Mouse (Mus musculus) lung, embryonic 14.5 days (tissue): ENCODE measurements around the gene Ccnd3. TPM values are rescaled to one million over a fixed set of nuclear protein-coding genes. Genes with fewer than 3 reads are reported as not detected.
A peak's percentile ranks its signal among the peaks of the same experiment; 100 is the strongest.
"Not testable (repeated sequence)": the region's sequence is repeated elsewhere in the genome, so short reads cannot be mapped to it uniquely, and the experiment has no call there.

Experiments
- ATAC-seq: fragments of 200-750 bp; cut with Nextera tagmentation; 2 replicates; pipeline ENCODE4 v1.8.0; 2017; ENCODE audit warnings: mild to moderate bottlenecking, moderate TSS enrichment, moderate library complexity; ENCODE audit not compliant: insufficient read depth
- DNase-seq: peaks from one replicate; pipeline ENCODE4 v3.0.0-alpha.2; 2015
- H3K27ac ChIP-seq: fragments of 300-500 bp; sonication (generic); 2 replicates; pipeline ENCODE4 v1.5.1; 2014; ENCODE audit warnings: low read depth, mild to moderate bottlenecking, moderate library complexity
- H3K27me3 ChIP-seq: fragments of 300-500 bp; sonication (generic); 2 replicates; pipeline ENCODE4 v1.6.1; 2014; ENCODE audit warnings: low read length, control low read depth; ENCODE audit not compliant: insufficient read depth
- H3K36me3 ChIP-seq: fragments of 300-500 bp; sonication (generic); 2 replicates; pipeline ENCODE4 v1.6.1; 2014; ENCODE audit warnings: control low read depth; ENCODE audit not compliant: insufficient read depth
- H3K4me1 ChIP-seq: fragments of 300-500 bp; sonication (generic); 2 replicates; pipeline ENCODE4 v1.6.1; 2014; ENCODE audit warnings: antibody characterized with exemption, control low read depth; ENCODE audit not compliant: insufficient read depth
- H3K4me2 ChIP-seq: fragments of 300-500 bp; sonication (generic); 2 replicates; pipeline ENCODE4 v1.6.1; 2014; ENCODE audit warnings: mild to moderate bottlenecking
- H3K4me3 ChIP-seq: fragments of 300-500 bp; sonication (generic); 2 replicates; pipeline ENCODE4 v1.5.1; 2014; ENCODE audit warnings: low read depth, low read length
- H3K9ac ChIP-seq: fragments of 300-500 bp; sonication (generic); 2 replicates; pipeline ENCODE4 v1.6.1; 2014
- H3K9me3 ChIP-seq: fragments of 300-500 bp; sonication (generic); 2 replicates; pipeline ENCODE4 v1.6.1; 2016; ENCODE audit warnings: low read depth, low read length, control low read depth
- CTCF ChIP-seq: IDR thresholded peaks from 2 replicates; pipeline ENCODE4 v1.5.1; 2016; ENCODE audit warnings: antibody characterized with exemption, low read depth
- WGBS: fragments of 180-500 bp; shearing (Covaris S2); extraction: QIAGEN DNeasy Blood & Tissue Kit; methylation state at CpG from one replicate; pipeline ENCODE4 v1.1.7; 2014; 5-methylcytosine and 5-hydroxymethylcytosine counted together
- polyA plus RNA-seq: library from polyadenylated mRNA; unstranded; fragments of >200 nt; fragmentation: Nextera tagmentation; extraction: Ambion mirVana; gene quantifications from 2 replicates; pipeline ENCODE4 v1.2.1, GENCODE M21; 2014

Gene Ccnd3
- polyA plus RNA-seq, 1 experiment from 2014 or later, result 308 TPM

DNA sequence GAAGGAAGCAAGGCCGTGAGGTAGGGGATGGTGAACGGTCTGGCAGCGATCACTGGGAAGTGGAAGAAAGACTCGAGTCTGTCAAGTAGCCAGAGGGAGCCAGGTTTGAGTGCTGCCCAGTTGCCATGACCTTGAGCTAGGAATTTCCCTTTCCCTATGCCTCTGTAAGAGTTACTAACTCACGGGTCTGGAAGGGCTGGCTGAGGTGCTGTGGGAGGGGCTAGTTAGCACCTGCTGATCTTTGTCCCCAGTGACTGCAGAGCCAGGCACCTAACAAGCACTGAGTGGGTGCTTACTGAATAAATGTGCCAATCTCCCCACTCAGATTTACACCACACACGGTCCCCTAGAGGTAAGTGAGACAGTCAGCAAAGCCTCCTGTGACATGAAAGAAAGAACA lies 11.2 kb upstream of the Ccnd3 start:
- Histone ChIP-seq H3K4me3 (no peak overlapping the region), H3K36me3 (peaks cover 91% of the 10 kb centered on the region), H3K27ac (no peak overlapping the region), H3K27me3 (no peaks in the 10 kb centered on the region), H3K9ac (no peak overlapping the region), H3K4me2 (no peak overlapping the region), H3K9me3 (no peaks in the 10 kb centered on the region), H3K4me1 (no peaks in the 10 kb centered on the region)
- DNase-seq (no peak), ATAC-seq (no peak)
- 84% methylated on average over 6 of the region's 6 CpGs for WGBS
- no peak for TF ChIP-seq CTCF

DNA sequence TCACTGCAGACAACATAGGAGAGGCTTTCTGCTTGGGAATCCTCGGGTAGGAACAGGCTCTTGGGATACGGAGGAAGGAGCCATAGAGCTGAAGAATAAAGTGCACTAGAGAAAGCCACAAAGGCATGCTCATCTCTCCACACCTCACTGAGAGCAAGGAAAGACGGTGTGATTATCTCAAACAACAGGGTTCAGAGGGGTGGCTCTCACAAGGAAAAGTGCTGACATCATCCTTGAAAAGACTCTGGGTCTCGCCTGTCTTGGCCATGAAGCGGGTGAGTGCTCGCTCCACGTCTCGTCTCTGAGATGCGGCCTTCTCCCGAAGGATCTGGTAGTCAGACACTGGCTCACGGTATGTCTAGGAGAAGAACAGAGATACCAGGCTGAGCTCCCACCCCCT lies 10.7 kb upstream of the Ccnd3 start:
- Histone ChIP-seq H3K4me1 (no peaks in the 10 kb centered on the region), H3K27me3 (no peaks in the 10 kb centered on the region), H3K4me3 (no peak overlapping the region), H3K4me2 (no peak overlapping the region), H3K36me3 (peaks cover 90% of the 10 kb centered on the region), H3K9me3 (no peaks in the 10 kb centered on the region), H3K9ac (no peak overlapping the region), H3K27ac (no peak overlapping the region)
- no peak for ATAC-seq
- TF ChIP-seq CTCF, result no peak
- WGBS, result 90% methylated on average over 11 of the region's 11 CpGs
- no peak for DNase-seq

DNA sequence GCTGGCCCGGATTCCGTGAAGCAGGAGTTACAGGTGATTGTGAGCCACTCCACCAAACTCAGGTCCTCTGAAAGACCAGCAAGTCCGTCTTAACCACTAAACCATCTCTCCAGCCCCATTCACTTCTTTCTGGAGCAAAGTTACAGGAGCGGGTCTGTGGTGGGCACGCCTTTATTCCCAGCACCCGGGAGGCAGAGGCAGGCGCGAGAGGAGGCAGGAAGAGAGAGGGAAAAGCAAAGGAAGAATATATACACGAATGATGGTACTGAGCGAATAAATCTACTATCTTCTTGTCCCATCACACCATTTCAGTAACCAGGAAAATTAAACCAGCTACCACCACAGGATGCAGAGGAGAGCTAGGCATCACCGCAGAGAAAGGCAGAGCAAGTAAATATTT lies 3.3 kb upstream of the Ccnd3 start:
- peak overlapping the region; percentile 84 for H3K4me2 ChIP-seq
- 0 out of 2 replicates have a peak overlapping the region, but pooled peaks have one; percentile 6 for H3K27ac ChIP-seq
- peak overlapping the region; percentile 58 for H3K9ac ChIP-seq
- ATAC-seq (peak; percentile 9; the same call in 1 of the 2 replicates), DNase-seq (no peak)
- no peak for TF ChIP-seq CTCF
- no peaks in the 10 kb centered on the region for H3K9me3 ChIP-seq
- no peaks in the 10 kb centered on the region for H3K27me3 ChIP-seq
- H3K4me3 ChIP-seq, result peak overlapping the region; percentile 52
- H3K4me1 ChIP-seq, result peaks cover 7% of the 10 kb centered on the region; the same call in 1 of the 2 replicates
- peaks cover 28% of the 10 kb centered on the region for H3K36me3 ChIP-seq
- WGBS, result 4% methylated on average over 11 of the region's 11 CpGs

DNA sequence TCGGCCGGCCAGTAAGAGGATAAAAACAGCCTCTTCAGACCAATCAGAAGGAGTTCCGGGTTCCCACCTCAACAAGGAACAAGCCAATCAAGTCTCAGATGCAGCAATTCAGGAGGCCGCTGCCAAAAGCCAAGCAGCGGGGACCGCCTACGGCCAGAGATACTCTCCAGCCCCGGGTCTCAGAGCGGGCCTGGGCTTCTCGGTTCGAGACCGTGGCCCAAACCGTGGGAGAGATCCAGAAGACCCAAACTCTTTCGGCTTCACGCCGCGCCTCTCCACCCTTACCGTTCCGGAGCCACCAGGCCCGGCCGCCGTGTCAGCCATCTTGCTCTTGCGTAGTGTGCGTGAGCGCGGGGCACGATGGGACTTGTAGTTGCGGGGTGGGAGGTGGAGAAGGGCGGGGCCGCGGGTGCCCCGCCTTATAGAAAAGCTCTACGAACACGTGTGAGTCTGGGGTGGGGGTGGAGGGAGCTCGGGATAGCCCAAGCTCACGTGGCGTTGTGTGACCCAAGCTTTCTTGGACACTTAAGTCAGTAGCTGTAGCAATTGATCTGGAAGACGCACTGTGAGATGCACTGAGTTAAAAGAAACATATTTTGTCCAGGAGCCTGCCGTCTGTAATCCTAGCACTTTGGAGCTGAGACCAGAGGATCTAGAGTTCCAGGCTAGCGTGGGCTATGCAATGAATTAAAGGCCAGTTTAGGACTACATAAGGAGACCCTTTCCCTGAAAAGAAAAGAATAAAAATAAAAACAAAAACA lies 2.7 kb upstream of the Ccnd3 start, which contains the start of gene Taf8:
Gene Taf8, minus strand, starts transcription at position 347 of the 761 bp plus-strand sequence.
- H3K4me2 ChIP-seq, result peak within 1 kb of the TSS; percentile 84
- H3K4me3 ChIP-seq, result peak within 1 kb of the TSS; percentile 52
- no peaks in the 10 kb centered on the region for H3K9me3 ChIP-seq
- H3K9ac ChIP-seq, result peak within 1 kb of the TSS; percentile 58
- H3K27ac ChIP-seq, result peak within 1 kb of the TSS; percentile 58; the same call in 1 of the 2 replicates
- 1% methylated on average over 40 of the region's 40 CpGs for WGBS
- no peak for TF ChIP-seq CTCF
- DNase-seq (peak; percentile 96), ATAC-seq (peak; percentile 93)
- H3K27me3 ChIP-seq, result no peaks in the 10 kb centered on the region
- peaks cover 24% of the 10 kb centered on the region for H3K36me3 ChIP-seq
- peaks cover 7% of the 10 kb centered on the region; the same call in 1 of the 2 replicates for H3K4me1 ChIP-seq

DNA sequence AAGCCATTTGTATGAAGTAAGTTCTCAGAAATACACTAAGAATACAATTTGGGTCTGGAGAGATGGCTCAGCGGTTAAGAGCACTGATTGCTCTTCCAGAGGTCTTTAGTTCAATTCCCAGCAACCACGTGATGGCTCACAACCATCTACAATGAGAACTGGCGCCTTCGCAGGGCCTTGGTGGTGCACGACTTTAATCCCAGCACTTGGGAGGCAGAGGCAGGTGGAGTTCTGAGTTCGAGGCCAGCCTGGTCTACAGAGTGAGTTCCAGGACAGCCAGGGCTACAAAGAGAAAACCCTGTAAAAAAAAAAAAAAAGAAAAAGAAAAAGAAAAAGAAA lies 2.2 kb upstream of the Ccnd3 start:
- not testable (repeated sequence) for H3K9ac ChIP-seq, H3K9me3 ChIP-seq, DNase-seq, H3K27me3 ChIP-seq, H3K4me3 ChIP-seq, ATAC-seq
- H3K36me3 ChIP-seq, result peaks cover 20% of the 10 kb centered on the region
- peak overlapping the region; percentile 84 for H3K4me2 ChIP-seq
- 0 out of 2 replicates have a peak overlapping the region, but pooled peaks have one; percentile 58 for H3K27ac ChIP-seq
- peaks cover 12% of the 10 kb centered on the region for H3K4me1 ChIP-seq
- WGBS, result 80% methylated on average over 6 of the region's 6 CpGs

DNA sequence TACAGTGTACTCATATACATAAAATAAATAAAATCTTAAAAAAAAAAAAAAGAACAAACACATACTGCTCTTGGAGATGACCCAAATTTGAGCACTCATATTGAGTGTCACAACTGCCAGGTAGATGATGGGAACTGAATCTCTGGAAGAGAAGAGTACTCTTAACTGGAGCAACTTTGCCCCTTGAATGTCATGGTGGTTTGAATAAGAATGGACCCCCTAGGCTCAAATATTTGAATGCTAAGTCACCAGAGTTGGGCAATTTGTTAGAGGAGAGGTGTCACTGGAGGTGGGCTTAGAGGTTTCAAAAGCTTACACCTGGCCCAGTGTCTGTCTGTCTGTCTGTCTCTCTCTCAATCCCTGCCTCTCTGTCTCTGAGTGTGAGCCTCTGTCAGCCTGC lies 1.2 kb upstream of the Ccnd3 start:
- Histone ChIP-seq H3K4me3 (no peak overlapping the region), H3K27ac (no peak overlapping the region)

DNA sequence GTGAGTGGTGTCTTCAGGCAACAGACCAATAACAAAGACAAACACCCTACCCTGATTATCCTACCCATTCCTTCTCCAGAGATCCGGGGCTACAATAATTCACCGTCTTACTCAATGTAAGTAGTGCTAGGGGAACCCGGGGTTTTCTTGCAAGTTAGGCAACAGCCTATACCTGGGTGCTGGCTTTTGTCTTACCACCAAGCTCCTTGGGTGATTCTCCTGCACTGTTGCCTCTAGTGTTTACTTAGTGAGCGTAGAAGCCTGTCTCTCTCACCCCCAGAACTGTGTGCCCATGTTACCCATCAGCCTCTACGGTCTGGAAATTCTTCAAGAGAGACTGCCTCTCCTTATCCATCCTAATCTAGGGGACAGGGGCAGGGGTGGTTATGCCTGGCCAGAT lies 623 bp upstream of the Ccnd3 start:
- TF ChIP-seq CTCF, result no peak
- Histone ChIP-seq H3K27me3 (no peaks in the 10 kb centered on the region), H3K9ac (peak overlapping the region; percentile 57), H3K27ac (no peak overlapping the region), H3K9me3 (no peaks in the 10 kb centered on the region), H3K36me3 (peaks cover 8% of the 10 kb centered on the region; the same call in 1 of the 2 replicates), H3K4me2 (peak overlapping the region; percentile 78), H3K4me1 (peaks cover 12% of the 10 kb centered on the region), H3K4me3 (peak overlapping the region; percentile 40)
- ATAC-seq, result no peak
- 48% methylated on average over 5 of the region's 5 CpGs for WGBS
- peak; percentile 24 for DNase-seq

More for the DNA sequence above, 1.2 kb upstream of the Ccnd3 start:
- Histone ChIP-seq H3K4me2 (no peak overlapping the region), H3K36me3 (peaks cover 12% of the 10 kb centered on the region; the same call in 1 of the 2 replicates), H3K9ac (no peak overlapping the region), H3K27me3 (no peaks in the 10 kb centered on the region), H3K9me3 (no peaks in the 10 kb centered on the region), H3K4me1 (peaks cover 12% of the 10 kb centered on the region)
- no peak for TF ChIP-seq CTCF
- no peak for ATAC-seq
- no peak for DNase-seq
